Mouse (Mus musculus) bone marrow, adult 2 months (tissue): ENCODE measurements around the gene Saal1.

Experiments used
- CTCF ChIP-seq: fragments of 200-500 bp; IDR thresholded peaks from 2 replicates; pipeline ENCODE4 v1.5.1; 2011; ENCODE audit warnings: low read length, control low read depth; ENCODE audit not compliant: control insufficient read depth, insufficient read depth
- POLR2A ChIP-seq: fragments of 200-500 bp; IDR thresholded peaks from 2 replicates; pipeline ENCODE4 v1.6.1; 2011; ENCODE audit warnings: low read depth, mild to moderate bottlenecking, control low read depth, low read length, borderline replicate concordance; ENCODE audit not compliant: control insufficient read depth

GRCm38 (mm10) chr7:46738561-46739460 is 28.3 kb upstream of the Saal1 start:
- no peak for TF ChIP-seq POLR2A
- no peak for TF ChIP-seq CTCF
